Mouse (Mus musculus) CD8-positive naive resting alpha-beta T cell, adult 2 months (primary cell): Measurements from ENCODE around the gene Tusc2.
A peak's percentile ranks its signal among the peaks of the same experiment; 100 is the strongest.

Source experiments
- DNase-seq, 2 experiments: peaks; one replicate each; pipeline ENCODE4 v3.0.0; 2022; ENCODE audit warnings: low read depth in 2 of 2, low spot score in 2 of 2

Gene Tusc2

GRCm38 (mm10) chr9:107586974-107587832, 24.1 kb downstream of the Tusc2 start, which contains the start of gene Ifrd2:
Gene Ifrd2, plus strand, starts transcription at chr9:107587642.
- DNase-seq: peak; percentile 95 to 97

- DNase-seq: no peak
Measured at GRCm38 (mm10) chr9:107587833-107588639, 25.0 kb downstream of the Tusc2 start.

DNA sequence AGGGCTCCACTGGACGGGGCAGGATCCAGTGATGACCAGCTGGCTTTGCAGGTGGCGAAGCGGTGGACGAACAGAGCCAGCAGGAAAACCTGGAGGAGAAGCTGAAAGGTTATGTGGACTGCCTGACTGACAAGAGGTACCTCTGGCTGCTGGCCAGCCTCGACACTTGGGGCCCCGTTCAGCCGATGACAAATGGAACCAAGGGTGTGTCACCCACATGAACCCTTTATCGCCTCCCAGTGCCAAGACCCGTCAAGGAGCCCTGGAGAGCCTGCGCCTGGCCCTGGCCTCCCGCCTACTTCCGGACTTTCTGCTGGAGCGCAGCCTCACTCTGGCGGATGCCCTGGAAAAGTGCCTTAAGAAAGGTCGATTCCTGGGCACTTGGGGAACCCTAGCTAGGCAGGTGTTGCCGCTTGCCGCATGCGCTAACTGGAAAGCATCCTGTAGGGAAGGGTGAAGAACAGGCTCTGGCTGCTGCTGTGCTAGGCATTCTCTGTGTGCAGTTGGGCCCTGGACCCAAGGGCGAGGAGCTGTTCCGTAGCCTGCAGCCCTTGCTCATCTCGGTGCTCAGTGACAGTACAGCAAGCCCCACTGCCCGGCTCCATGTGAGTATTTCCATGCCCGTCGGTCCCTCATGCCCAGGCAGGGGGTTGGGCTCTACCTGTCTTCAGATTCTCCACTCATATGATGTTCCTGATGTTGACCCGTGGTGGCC, 27.2 kb downstream of the Tusc2 start:
- no peak for DNase-seq

DNA sequence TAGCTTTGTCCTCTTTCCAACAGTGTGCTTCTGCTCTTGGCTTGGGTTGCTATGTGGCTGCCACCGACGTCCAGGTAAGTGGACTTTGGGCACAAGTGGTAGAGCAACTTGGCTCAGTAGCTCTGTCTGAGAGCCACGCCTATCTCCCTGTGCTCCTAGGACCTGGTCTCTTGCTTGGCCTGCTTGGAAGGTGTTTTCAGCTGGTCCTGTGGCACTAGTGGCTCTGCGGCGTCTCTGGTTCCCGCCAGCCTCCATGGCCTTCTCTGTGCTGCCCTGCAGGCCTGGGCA, 27.7 kb downstream of the Tusc2 start:
- no peak for DNase-seq

DNA sequence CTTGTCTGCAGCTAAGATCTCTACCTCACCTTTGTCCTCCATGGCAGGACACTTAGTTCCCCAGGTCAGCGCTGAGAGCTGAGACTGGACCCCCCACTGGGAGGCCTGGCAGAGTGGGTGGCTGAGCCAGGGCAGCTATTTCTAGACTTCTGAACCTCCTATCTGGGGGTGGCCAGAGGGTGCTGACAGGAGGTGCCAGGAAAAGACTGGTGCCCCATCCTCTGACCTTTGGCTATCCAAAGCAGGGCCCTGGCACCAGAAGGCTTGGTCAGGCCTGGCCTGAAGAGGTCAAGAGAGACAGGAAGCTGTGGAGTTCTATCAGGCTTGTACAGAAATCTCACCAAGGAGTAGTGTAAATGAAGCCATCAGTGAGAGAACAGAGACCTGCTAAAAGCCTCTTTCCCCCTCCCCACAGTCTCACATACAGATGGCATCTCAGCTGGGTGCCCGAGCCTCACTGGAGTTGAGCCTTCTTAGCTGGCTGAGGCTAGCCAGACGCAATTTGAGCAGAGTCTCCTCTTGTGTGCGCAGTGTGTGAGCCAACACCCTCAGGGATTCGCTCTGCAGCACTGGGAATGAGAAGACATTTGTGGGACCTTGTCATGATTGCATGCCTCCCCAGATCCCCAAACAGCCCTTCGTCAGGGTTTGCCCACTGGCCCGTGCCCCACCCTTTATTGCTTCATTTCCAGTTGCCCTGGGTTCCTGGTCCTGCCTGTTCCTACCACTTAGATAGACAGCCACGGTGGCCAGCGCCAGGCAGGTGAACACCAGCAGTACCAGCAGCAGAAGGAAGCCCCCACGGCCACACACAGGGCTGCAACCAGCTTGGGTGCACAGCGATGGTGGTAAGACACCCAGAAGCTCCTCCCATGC, 30.3 kb downstream of the Tusc2 start:
- DNase-seq: no peak

DNA sequence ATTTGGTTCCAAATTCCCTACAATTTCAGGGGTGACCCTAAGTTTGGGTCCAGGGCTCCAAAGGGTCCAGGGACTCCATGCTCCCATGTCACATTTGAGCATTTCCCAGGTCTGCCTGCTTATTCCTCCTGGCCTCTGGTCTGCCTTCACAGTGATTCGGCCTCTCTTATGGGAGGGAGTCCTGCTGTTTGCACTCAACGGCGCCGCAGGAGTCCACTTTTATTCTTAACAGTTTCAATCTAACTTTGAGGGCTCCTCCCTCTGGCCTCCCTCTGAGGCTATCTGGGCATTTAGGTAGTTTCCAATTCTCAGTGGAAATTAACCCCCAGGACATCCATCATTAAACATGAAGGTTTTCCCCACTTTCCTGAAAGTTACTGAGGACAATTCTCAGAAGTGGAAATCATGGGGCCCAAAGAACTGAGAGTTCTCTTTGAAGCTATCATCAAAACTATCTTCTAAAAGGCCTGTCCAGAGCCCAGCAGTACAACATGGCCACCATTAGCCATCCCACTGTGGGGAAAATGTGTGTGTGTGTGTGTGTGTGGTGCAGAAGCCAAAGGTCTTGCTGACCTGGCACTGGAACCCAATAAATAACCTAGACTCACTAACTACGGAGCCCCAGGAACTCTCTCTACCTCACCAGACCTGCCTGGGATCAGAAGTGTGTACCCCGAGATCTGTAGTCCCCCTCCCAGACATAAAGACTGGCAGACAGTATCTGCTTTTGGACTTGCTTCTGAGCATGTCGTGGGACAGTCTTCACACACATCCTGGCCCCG, 31.4 kb downstream of the Tusc2 start:
- DNase-seq: no peak

DNA sequence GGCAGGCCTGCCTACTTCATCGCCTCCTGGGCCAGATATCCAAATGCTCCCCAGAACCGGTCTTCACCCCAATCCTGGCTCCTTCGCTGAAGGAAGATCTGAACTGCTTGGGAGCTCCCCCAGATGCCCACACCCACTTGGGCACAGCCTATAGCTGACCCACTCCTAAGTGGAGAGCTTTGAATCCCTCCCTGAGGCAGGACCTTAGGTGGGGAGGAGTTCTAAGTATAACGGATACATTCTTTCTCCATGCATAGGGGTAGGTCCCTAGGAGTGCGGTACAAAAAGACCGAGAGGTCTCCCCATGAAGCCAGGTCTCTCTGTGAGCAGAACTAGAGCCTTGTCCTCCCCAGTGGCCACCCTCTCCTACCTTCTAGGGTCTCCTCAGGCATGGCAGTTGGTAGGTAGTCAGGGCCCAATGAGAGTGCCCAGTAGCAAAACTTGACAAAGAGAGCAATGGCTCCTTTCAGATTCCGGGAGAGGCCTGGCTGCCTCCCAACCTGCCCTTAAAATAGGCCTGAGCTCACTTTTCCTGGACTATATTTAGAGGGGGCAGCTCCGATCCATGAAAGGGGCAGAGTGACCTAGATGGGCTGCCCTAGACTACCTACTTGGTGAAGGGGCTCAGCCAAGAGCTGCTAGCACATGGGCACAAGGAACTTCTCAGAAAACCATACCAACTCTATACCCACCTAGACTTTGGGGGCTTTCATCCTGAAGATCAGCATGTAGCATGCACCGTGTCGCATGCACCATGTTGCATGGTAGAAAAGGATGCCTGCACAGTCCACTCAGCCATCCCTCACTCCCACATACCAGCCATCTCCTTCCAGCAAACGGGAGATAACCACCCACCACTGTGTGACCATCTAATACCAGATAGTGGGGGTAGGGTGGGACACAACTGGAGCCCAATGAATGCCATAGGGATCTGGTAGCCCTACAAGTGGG, 33.8 kb downstream of the Tusc2 start:
- DNase-seq: no peak

GRCm38 (mm10) chr9:107598385-107598784, 35.3 kb downstream of the Tusc2 start:
- DNase-seq: no peak

GRCm38 (mm10) chr9:107599433-107599832, 36.4 kb downstream of the Tusc2 start:
- no peak for DNase-seq

DNA sequence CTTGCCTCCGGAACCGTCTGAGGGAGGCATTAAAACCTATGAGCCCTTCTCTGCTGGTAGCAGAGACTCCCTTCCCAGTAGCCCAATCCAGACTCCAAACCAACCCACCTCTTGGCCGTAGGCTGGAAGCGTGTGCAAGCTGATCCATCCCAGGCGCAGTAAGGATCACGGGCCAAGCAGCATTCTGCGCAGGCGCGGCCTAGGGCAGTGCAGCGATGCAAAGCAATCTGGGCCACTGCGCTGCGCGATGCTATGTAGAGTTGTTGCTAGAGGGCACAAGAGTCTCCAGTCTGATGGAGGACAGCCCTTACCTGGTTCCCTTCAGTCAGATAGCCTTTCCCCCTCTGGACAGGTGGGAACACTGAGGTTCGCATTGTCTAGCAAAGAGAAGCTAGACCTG, 36.8 kb downstream of the Tusc2 start:
- DNase-seq: no peak

GRCm38 (mm10) chr9:107600745-107601144, 37.7 kb downstream of the Tusc2 start:
- no peak for DNase-seq

DNA sequence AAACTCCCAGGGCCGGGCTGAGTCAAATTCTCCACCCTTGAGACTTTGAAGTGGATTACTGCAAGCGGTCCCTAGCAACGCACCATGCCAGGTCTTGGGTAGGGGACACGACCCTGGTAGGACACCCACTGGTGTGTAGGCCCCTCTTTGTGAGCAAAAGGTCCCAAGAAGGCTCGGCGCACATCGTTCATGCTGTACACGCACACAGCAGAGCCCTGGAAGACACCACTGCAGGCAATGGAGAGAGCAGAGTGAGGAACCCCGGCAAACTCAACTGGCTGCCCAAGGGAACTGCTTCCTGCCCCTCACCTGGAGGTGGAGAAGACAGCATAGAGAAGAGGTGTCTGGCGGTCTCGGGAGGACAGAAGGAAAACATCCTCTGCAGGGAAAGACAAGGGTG, 38.2 kb downstream of the Tusc2 start:
- no peak for DNase-seq

DNA sequence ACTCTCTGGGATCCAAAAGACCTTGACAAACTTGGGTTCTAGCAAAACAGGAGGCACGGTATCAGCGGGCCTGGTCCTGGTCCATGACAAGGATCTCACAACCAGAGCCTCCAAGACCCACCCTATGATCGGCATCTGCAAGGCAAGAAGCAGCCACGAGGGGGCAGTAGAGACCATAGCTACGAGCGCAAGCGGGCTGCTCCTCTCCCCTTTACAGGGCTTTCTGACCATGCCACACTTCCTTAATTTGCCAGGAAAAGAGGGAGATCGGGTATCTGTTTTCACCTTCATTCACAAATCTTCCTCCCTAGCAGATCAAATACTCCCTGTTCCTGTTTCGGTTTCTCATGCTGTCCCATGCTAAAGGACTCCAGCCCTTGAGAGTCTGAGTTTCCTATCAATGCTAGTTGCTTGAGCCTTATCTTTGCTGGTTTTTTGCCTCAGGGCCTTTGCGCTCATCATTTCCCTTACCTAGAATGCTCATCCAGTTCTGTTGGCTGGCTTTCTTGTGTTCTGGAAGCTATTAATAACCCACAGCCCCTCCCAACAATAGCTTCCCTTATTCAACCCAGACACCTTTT, 39.1 kb downstream of the Tusc2 start:
- DNase-seq: peak; percentile 89 to 90

- no peak for DNase-seq
Measured at GRCm38 (mm10) chr9:107603251-107603650, 40.2 kb downstream of the Tusc2 start.

- DNase-seq: no peak
Measured at GRCm38 (mm10) chr9:107605041-107605661, 42.1 kb downstream of the Tusc2 start.

GRCm38 (mm10) chr9:107606591-107606990, 43.5 kb downstream of the Tusc2 start:
- DNase-seq: no peak

DNA sequence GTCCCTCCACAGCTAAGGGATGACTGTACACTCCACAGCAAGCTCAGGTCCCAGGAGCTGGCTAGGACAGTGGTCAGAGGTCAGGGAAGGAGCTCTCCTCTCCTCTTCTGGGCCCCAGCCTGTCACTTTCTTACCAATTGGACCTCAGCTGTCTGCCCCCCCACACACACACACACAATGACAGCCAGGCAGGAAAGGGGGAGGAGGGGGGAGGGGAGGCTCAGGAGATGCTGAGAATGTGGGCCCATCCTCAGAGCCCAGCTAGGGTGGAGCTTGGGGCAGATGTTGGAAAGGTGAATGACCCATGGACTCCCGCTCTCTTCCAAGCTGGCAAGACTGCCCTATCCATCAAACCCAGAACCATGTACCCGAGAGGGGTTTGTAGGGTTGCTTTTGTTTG, 44.0 kb downstream of the Tusc2 start:
- no peak for DNase-seq

DNA sequence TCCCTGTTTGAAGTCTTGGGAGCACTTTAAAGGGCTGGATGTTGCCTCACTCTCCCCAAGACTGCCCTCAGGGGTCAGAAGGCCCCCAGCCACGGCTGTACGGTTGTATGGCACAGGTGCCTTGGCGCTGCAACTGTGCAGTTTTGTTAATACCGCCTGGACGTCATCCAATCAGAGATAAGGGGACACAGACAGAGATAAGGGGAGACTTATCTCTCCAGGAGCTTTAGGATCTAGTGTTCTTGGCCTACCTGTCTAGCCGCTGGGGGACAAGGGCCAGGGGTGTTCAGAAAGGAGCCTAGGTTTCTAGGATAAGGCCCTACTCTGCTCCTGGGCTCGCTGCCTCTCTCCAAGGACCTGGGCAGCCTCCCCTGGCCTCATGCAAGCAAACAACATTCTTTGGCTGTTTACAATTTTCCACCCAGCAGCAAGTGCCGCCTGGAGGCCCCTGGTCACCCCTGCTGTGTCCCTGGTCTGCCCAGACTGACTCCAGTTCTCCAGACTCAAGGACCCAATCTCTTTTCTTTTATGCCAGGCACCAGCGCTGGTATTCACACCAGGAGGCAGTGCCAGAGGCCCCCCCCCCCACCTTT, 44.7 kb downstream of the Tusc2 start:
- no peak for DNase-seq
